Mouse (Mus musculus): ENCODE measurements at regions not wholly inside any gene's neighbourhood (a gene's known extent, or its start where the extent isn't known, plus 50 kb on each side); places are given as distances from the start of the nearest gene placed in this dataset.

- peak; percentile 98 for DNase-seq (ENCODE audit: low read depth, low spot score)
Observed at GRCm38 (mm10) chr2:148622216-148622615, 50.2 kb upstream of the Nxt1 start.

- DNase-seq (ENCODE audit: low read depth, low spot score), result no peak
Observed at GRCm38 (mm10) chr2:148611911-148612310, 60.5 kb upstream of the Nxt1 start.

GRCm38 (mm10) chr2:148605425-148605930 is 66.9 kb upstream of the Nxt1 start:
- peak; percentile 69 for DNase-seq (ENCODE audit: low read depth, low spot score)

- DNase-seq (ENCODE audit: low read depth, low spot score), result peak; percentile 53
Observed at GRCm38 (mm10) chr2:148603951-148604350, 68.5 kb upstream of the Nxt1 start.

GRCm38 (mm10) chr2:148603315-148603714 is 69.1 kb upstream of the Nxt1 start:
- no peak for DNase-seq (ENCODE audit: low read depth, low spot score)

- DNase-seq (ENCODE audit: low read depth, low spot score), result peak; percentile 62
Observed at GRCm38 (mm10) chr2:148599498-148599897, 72.9 kb upstream of the Nxt1 start.

GRCm38 (mm10) chr2:148596966-148597365 is 75.4 kb upstream of the Nxt1 start:
- DNase-seq (ENCODE audit: low read depth, low spot score), result no peak

GRCm38 (mm10) chr2:148585721-148586335 is 86.6 kb upstream of the Nxt1 start:
- DNase-seq (ENCODE audit: low read depth, low spot score), result no peak

- peak; percentile 43 for DNase-seq (ENCODE audit: low read depth, low spot score)
Observed at GRCm38 (mm10) chr2:148582208-148582607, 90.2 kb upstream of the Nxt1 start.

- no peak for DNase-seq (ENCODE audit: low read depth, low spot score)
Observed at GRCm38 (mm10) chr2:148581666-148582065, 90.7 kb upstream of the Nxt1 start.

- DNase-seq (ENCODE audit: low read depth, low spot score), result peak; percentile 78
Observed at GRCm38 (mm10) chr2:148580286-148580966, 92.0 kb upstream of the Nxt1 start.

- no peak for DNase-seq (ENCODE audit: low read depth, low spot score)
Observed at GRCm38 (mm10) chr2:148579564-148579963, 92.8 kb upstream of the Nxt1 start.

- DNase-seq (ENCODE audit: low read depth, low spot score), result no peak
Observed at GRCm38 (mm10) chr2:148579027-148579426, 93.4 kb upstream of the Nxt1 start.

- DNase-seq (ENCODE audit: low read depth, low spot score), result peak; percentile 35
Observed at GRCm38 (mm10) chr2:148578176-148578575, 94.2 kb upstream of the Nxt1 start.

- DNase-seq (ENCODE audit: low read depth, low spot score), result no peak
Observed at GRCm38 (mm10) chr2:148575433-148575832, 97.0 kb upstream of the Nxt1 start.

GRCm38 (mm10) chr2:148572165-148572564 is 100.2 kb upstream of the Nxt1 start:
- DNase-seq (ENCODE audit: low read depth, low spot score), result peak; percentile 90

GRCm38 (mm10) chr2:148571616-148572015 is 100.8 kb upstream of the Nxt1 start:
- DNase-seq (ENCODE audit: low read depth, low spot score), result peak; percentile 65

- peak; percentile 49 for DNase-seq (ENCODE audit: low read depth, low spot score)
Observed at GRCm38 (mm10) chr2:148571018-148571417, 101.4 kb upstream of the Nxt1 start.

- peak; percentile 54 for DNase-seq (ENCODE audit: low read depth, low spot score)
Observed at GRCm38 (mm10) chr2:148567930-148568481, 104.4 kb upstream of the Nxt1 start.

- no peak for DNase-seq (ENCODE audit: low read depth, low spot score)
Observed at GRCm38 (mm10) chr2:148563390-148563789, 109.0 kb upstream of the Nxt1 start.

GRCm38 (mm10) chr2:148562041-148562440 is 110.4 kb upstream of the Nxt1 start:
- DNase-seq (ENCODE audit: low read depth, low spot score), result no peak

- DNase-seq (ENCODE audit: low read depth, low spot score), result no peak
Observed at GRCm38 (mm10) chr2:148560013-148560773, 112.2 kb upstream of the Nxt1 start.
